17 mouse cellular contexts compared by ENCODE assay signal in the genomic region with DNA sequence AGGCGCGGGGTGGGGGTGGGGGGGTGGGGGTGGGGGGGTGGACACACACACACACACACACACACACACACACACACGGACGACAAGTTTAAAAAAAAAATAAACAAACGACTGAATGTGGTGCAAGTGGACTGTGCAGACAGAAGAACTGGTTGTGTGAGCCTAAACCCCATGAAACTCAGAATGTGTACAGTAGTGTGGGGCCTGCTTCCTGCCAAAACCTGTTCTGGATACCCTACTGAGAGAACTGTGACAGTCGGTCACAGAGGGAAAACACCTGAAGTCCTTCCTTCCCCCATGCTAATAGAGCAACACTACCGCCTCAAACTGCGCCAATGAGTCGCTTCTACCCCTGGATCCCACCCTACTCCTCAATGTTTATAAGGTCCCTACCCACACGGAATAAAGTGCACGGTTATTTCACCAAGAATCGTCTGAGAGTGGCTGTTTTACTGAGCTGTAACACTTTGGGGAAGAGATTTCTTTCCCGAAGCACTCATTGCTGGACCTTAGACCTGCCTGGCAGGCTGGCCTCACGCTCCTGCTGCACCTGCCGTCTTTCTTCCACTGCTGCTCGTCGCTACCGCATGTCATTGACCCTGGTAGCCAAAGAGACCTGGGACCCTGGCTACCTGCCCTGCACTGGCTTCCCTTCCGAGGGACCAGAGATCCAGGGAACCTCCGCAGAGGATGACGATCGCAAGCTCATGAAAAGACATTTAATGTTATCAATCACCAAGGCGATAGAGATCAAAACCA. TPM values are rescaled to one million over a fixed set of nuclear protein-coding genes. Genes with fewer than 3 reads are reported as not detected.
DNase-seq lines count a peak whose midpoint lies in the region; ATAC-seq and TF ChIP-seq lines count a peak whose summit lies in the region.
"Had no signal": no experiment of that assay in that cellular context is flagged by ENCODE, and none has a peak within 500 bp of the region (broad histone marks: within the 10 kb centered on the region; RNA-seq: fewer than 3 reads in every experiment).

No protein-coding gene starts in this region.

- no peaks in the 10 kb centered on the region for H3K27me3 ChIP-seq in lung, postnatal 0 days (replicated peaks; ENCODE audit: insufficient read depth, low read length)
- H3K27me3 ChIP-seq in intestine, embryonic 14.5 days (replicated peaks; ENCODE audit: control insufficient read depth, insufficient read depth, low read length) = no peaks in the 10 kb centered on the region
- no peaks in the 10 kb centered on the region for H3K27me3 ChIP-seq in neural tube, embryonic 15.5 days (replicated peaks)
- H3K27me3 ChIP-seq: embryonic facial prominence, embryonic 12.5 days had no signal

- H3K36me3 ChIP-seq in lung, postnatal 0 days (ENCODE audit: insufficient read depth, low read length) = no peaks in the 10 kb centered on the region
- no peaks in the 10 kb centered on the region for H3K36me3 ChIP-seq in intestine, embryonic 14.5 days (ENCODE audit: control insufficient read depth, insufficient read depth, low read length)
- H3K36me3 ChIP-seq in neural tube, embryonic 15.5 days = no peaks in the 10 kb centered on the region
- H3K36me3 ChIP-seq: embryonic facial prominence, embryonic 12.5 days; liver, embryonic 12.5 days; midbrain, embryonic 10.5 days had no signal

- H3K9ac ChIP-seq in lung, postnatal 0 days (replicated peaks; ENCODE audit: low read depth) = no peak overlapping the region
- no peak overlapping the region for H3K9ac ChIP-seq in intestine, embryonic 14.5 days (ENCODE audit: low read length)
- no peak overlapping the region for H3K9ac ChIP-seq in neural tube, embryonic 15.5 days (replicated peaks)
- H3K9ac ChIP-seq: embryonic facial prominence, embryonic 12.5 days; liver, embryonic 12.5 days had no signal

- no peaks in the 10 kb centered on the region for H3K4me1 ChIP-seq in lung, postnatal 0 days (ENCODE audit: insufficient read depth, low read depth, low read length)
- no peaks in the 10 kb centered on the region for H3K4me1 ChIP-seq in intestine, embryonic 14.5 days (replicated peaks; ENCODE audit: control insufficient read depth, insufficient read depth, low read length)
- no peaks in the 10 kb centered on the region for H3K4me1 ChIP-seq in neural tube, embryonic 15.5 days
- H3K4me1 ChIP-seq: embryonic facial prominence, embryonic 12.5 days; liver, embryonic 12.5 days; midbrain, embryonic 10.5 days had no signal

- no peak for TF ChIP-seq CTCF in lung, postnatal 0 days (IDR thresholded peaks at IDR 0.05)

- 40% methylated on average over 23 of the region's 23 CpGs for WGBS in lung, postnatal 0 days
- 49% methylated on average over 23 of the region's 23 CpGs for WGBS in intestine, embryonic 14.5 days
- WGBS in neural tube, embryonic 15.5 days = 73% methylated on average over 21 of the region's 23 CpGs

- no peak overlapping the region for H3K27ac ChIP-seq in lung, postnatal 0 days (ENCODE audit: low read length)
- H3K27ac ChIP-seq in intestine, embryonic 14.5 days (ENCODE audit: low read depth) = no peak overlapping the region
- no peak overlapping the region for H3K27ac ChIP-seq in neural tube, embryonic 15.5 days (replicated peaks)
- H3K27ac ChIP-seq: embryonic facial prominence, embryonic 12.5 days; liver, embryonic 12.5 days; midbrain, embryonic 10.5 days had no signal

- H3K4me2 ChIP-seq in lung, postnatal 0 days (replicated peaks; ENCODE audit: low read depth, low read length) = no peak overlapping the region
- H3K4me2 ChIP-seq in intestine, embryonic 14.5 days (ENCODE audit: low read length) = no peak overlapping the region
- H3K4me2 ChIP-seq in neural tube, embryonic 15.5 days = no peak overlapping the region
- H3K4me2 ChIP-seq: embryonic facial prominence, embryonic 12.5 days; liver, embryonic 12.5 days had no signal

- TF ChIP-seq EP300 in lung, postnatal 0 days (IDR thresholded peaks at IDR 0.05) = no peak

- intact Hi-C loops in heart, postnatal 36 days (cut with DNase I) = no loop called here

- no peaks in the 10 kb centered on the region for H3K9me3 ChIP-seq in lung, postnatal 0 days (ENCODE audit: low read length)
- H3K9me3 ChIP-seq in intestine, embryonic 14.5 days (ENCODE audit: control insufficient read depth, low read length) = no peaks in the 10 kb centered on the region
- no peaks in the 10 kb centered on the region for H3K9me3 ChIP-seq in neural tube, embryonic 15.5 days (replicated peaks)
- H3K9me3 ChIP-seq: embryonic facial prominence, embryonic 12.5 days; liver, embryonic 12.5 days; midbrain, embryonic 10.5 days had no signal

- ATAC-seq in lung, postnatal 0 days = 0 out of 2 replicates have a peak, but pooled peaks have one; percentile 35
- peak; percentile 62; the same call in 1 of the 2 replicates for ATAC-seq in intestine, embryonic 14.5 days (replicated peaks; ENCODE audit: low FRiP score, low TSS enrichment, low read depth)
- no peak for ATAC-seq in granulocyte monocyte progenitor cell, adult 5-6 weeks (replicated peaks; ENCODE audit: poor library complexity, severe bottlenecking)
- ATAC-seq in neural tube, embryonic 15.5 days (ENCODE audit: low FRiP score) = no peak
- ATAC-seq: forebrain, embryonic 16.5 days; liver, embryonic 12.5 days had no signal

- DNase-seq in lung, postnatal 0 days (ENCODE audit: low spot score) = no peak
- DNase-seq in lung, postnatal 25 days (ENCODE audit: low spot score) = no peak
- DNase-seq in intestine, embryonic 14.5 days (ENCODE audit: low spot score) = peak; percentile 58
- DNase-seq in kidney, postnatal 14 days = peak; percentile 35
- DNase-seq in heart, postnatal 36 days = no peak
- DNase-seq: adrenal gland, postnatal 10 days; cerebellum, adult 18-20 months; cerebellum, postnatal 36 days; heart, adult 18-20 months; lung, postnatal 14 days; thymus, adult 2 months had no signal

- no peak overlapping the region for H3K4me3 ChIP-seq in lung, postnatal 0 days (ENCODE audit: low read depth, low read length)
- H3K4me3 ChIP-seq in intestine, embryonic 14.5 days (ENCODE audit: low read depth, low read length) = no peak overlapping the region
- no peak overlapping the region for H3K4me3 ChIP-seq in neural tube, embryonic 15.5 days (replicated peaks)
- H3K4me3 ChIP-seq: embryonic facial prominence, embryonic 12.5 days; liver, embryonic 12.5 days; midbrain, embryonic 10.5 days had no signal

RNA-seq across cellular contexts. Expression of gene Slc25a36, which starts 13.2 kb away (rescaled TPM):
- 54.1 and 63.7 TPM in 2 replicates for polyA plus RNA-seq in lung, postnatal 0 days (2015; fragmentation: Nextera tagmentation; extraction: Ambion mirVana)
- 96.7 and 105 TPM in 2 replicates for polyA plus RNA-seq in intestine, embryonic 14.5 days (2014; fragmentation: Nextera tagmentation; extraction: Ambion mirVana)
- total RNA-seq in heart, postnatal 36 days (2021) = 10 to 100 TPM; 37.3 to 43.3 TPM
- total RNA-seq in granulocyte monocyte progenitor cell, adult 5-6 weeks (2014; fragmentation: Nextera tagmentation) = 49.8 and 53.9 TPM in 2 replicates
- total RNA-seq in granulocyte monocyte progenitor cell, adult 5-6 weeks (2017) = 57.5 and 69.2 TPM in 2 replicates
- polyA plus RNA-seq in neural tube, embryonic 15.5 days (2015; fragmentation: Nextera tagmentation; extraction: Ambion mirVana) = 66.8 and 74.2 TPM in 2 replicates

Comparison
In these comparisons a context has a peak if more than half of its experiments do, and no peak if none do; other contexts are left out.
1. ATAC-seq: peak in lung, postnatal 0 days (single experiment) and intestine, embryonic 14.5 days (single experiment); none in granulocyte monocyte progenitor cell, adult 5-6 weeks (single experiment) and neural tube, embryonic 15.5 days (single experiment).
2. DNase-seq: peak in intestine, embryonic 14.5 days (single experiment) and kidney, postnatal 14 days (single experiment); none in lung, postnatal 0 days (single experiment), lung, postnatal 25 days (single experiment) and heart, postnatal 36 days (0 of 2).